Mouse (Mus musculus) liver, postnatal 0 days (tissue): ENCODE measurements around the gene Mmd. TPM values are rescaled to one million over a fixed set of nuclear protein-coding genes. Genes with fewer than 3 reads are reported as not detected.

ENCODE experiments used
- ATAC-seq: fragments of 200-750 bp; cut with Nextera tagmentation; 2 replicates; pipeline ENCODE4 v1.8.0; 2017; ENCODE audit warnings: mild to moderate bottlenecking, moderate library complexity
- DNase-seq: peaks from one replicate; pipeline ENCODE4 v3.0.0-alpha.2; 2016
- H3K27ac ChIP-seq: fragments of 300-500 bp; sonication (generic); 2 replicates; pipeline ENCODE4 v1.5.1; 2014; ENCODE audit warnings: antibody characterized with exemption, moderate library complexity, mild to moderate bottlenecking, low read depth
- H3K27me3 ChIP-seq: fragments of 300-500 bp; sonication (generic); 2 replicates; pipeline ENCODE4 v1.6.1; 2014; ENCODE audit warnings: low read length, control low read depth, mixed read lengths; ENCODE audit not compliant: insufficient read depth
- H3K36me3 ChIP-seq: fragments of 300-500 bp; sonication (generic); replicated peaks from 2 replicates; pipeline ENCODE4 v1.6.1; 2014; ENCODE audit warnings: mild to moderate bottlenecking, control low read depth, low read length, moderate library complexity, mixed read lengths; ENCODE audit not compliant: insufficient read depth
- H3K4me1 ChIP-seq: fragments of 300-500 bp; sonication (generic); 2 replicates; pipeline ENCODE4 v1.6.1; 2014; ENCODE audit warnings: antibody characterized with exemption, mild to moderate bottlenecking, control low read depth; ENCODE audit not compliant: insufficient read depth
- H3K4me2 ChIP-seq: fragments of 300-500 bp; sonication (generic); 2 replicates; pipeline ENCODE4 v1.6.1; 2014; ENCODE audit warnings: low read depth, mild to moderate bottlenecking, low read length, moderate library complexity, mixed read lengths
- H3K4me3 ChIP-seq: fragments of 300-500 bp; sonication (generic); 2 replicates; pipeline ENCODE4 v1.5.1; 2014; ENCODE audit warnings: low read depth, low read length
- H3K9ac ChIP-seq: fragments of 300-500 bp; sonication (generic); replicated peaks from 2 replicates; pipeline ENCODE4 v1.6.1; 2014; ENCODE audit warnings: mild to moderate bottlenecking, moderate library complexity
- H3K9me3 ChIP-seq: fragments of 300-500 bp; sonication (generic); 2 replicates; pipeline ENCODE4 v1.6.1; 2016; ENCODE audit warnings: mild to moderate bottlenecking, control low read depth, low read length, mixed read lengths
- CTCF ChIP-seq: sonication (generic); IDR thresholded peaks from 2 replicates; pipeline ENCODE4 v1.5.1; 2016; ENCODE audit warnings: antibody characterized with exemption, low read depth
- EP300 ChIP-seq: IDR thresholded peaks from 2 replicates; pipeline ENCODE4 v1.6.1; 2016; ENCODE audit warnings: antibody characterized with exemption, low read depth, mild to moderate bottlenecking
- WGBS: fragments of 180-500 bp; shearing (Covaris S2); extraction: QIAGEN DNeasy Blood & Tissue Kit; methylation state at CpG from one replicate; pipeline ENCODE4 v1.1.7; 2014; ENCODE audit not compliant: insufficient replicate concordance; 5-methylcytosine and 5-hydroxymethylcytosine counted together
- polyA plus RNA-seq: library from polyadenylated mRNA; unstranded; fragments of >200 nt; fragmentation: Nextera tagmentation; extraction: Ambion mirVana; gene quantifications from 2 replicates; pipeline ENCODE4 v1.2.1, GENCODE M21; 2015

The Mmd gene
- polyA plus RNA-seq, 1 experiment from 2014 or later = 51.1 TPM

GRCm38 (mm10) chr11:90326836-90327235 lies 77.6 kb downstream of the Mmd start:
- H3K27ac ChIP-seq = no peak overlapping the region
- ATAC-seq (no peak), DNase-seq (no peak)
- H3K9me3 ChIP-seq = no peaks in the 10 kb centered on the region
- H3K4me1 ChIP-seq = no peaks in the 10 kb centered on the region
- no peaks in the 10 kb centered on the region for H3K36me3 ChIP-seq
- TF ChIP-seq EP300 (no peak), CTCF (no peak)
- no peak overlapping the region for H3K4me3 ChIP-seq
- 56% methylated on average over 1 of the region's 1 CpGs for WGBS
- no peaks in the 10 kb centered on the region for H3K27me3 ChIP-seq
- no peak overlapping the region for H3K9ac ChIP-seq
- H3K4me2 ChIP-seq = no peak overlapping the region

Other genes starting within 250 kb of the Mmd start
- 67.2 and 68.4 TPM in 2 replicates for gene Pctp, start 246.6 kb upstream of the Mmd start, polyA plus RNA-seq
- 0.99 and 1.2 TPM in 2 replicates for gene Tmem100, start 219.1 kb upstream of the Mmd start, polyA plus RNA-seq
- 48.7 and 56.5 TPM in 2 replicates for gene Gm45716, start 61.8 kb upstream of the Mmd start, polyA plus RNA-seq
- gene Hlf, start 141.4 kb downstream of the Mmd start, polyA plus RNA-seq = 8.8 and 9.6 TPM in 2 replicates